Mouse (Mus musculus) B cell, adult 62 days (primary cell): Measurements from ENCODE around the gene Olfr58. TPM values are rescaled to one million over a fixed set of nuclear protein-coding genes. Genes with fewer than 3 reads are reported as not detected.

Source experiments
- total RNA-seq: library from RNA; stranded (reverse); gene quantifications from 4 replicates; pipeline ENCODE4 v1.2.4, GENCODE M21; 2023

Gene Olfr58
- not detected in 4 replicates for total RNA-seq

GRCm38 (mm10) chr9:19779983-19780382 lies at the start of gene Olfr58:
TSS of gene Olfr58 (plus strand) at chr9:19780283.

DNA sequence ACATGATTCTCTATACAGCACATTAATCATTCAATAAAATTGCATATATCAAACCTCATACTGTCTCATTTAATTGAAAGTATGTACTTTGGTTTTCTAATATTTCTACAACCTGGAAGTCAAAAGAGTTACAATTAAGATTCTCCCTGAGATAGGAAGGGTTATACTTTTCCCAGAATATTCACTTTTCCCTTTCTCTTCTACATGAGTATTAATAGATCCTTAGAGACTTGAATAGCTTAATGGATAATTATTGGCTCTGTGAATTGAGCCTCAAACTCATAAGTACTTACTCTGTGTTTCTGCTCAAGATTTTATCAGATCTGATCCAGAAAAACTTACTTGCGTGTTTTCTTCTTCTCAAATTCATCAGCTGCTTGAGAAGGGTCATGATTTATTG lies 24.5 kb downstream of the Olfr58 start, which contains the start of gene Olfr859:
Gene Olfr859, plus strand, starts transcription at position 301 of the 400 bp plus-strand sequence.

Other genes starting within 250 kb of the Olfr58 start
- not detected in 4 replicates for gene Olfr853, start 239.2 kb upstream of the Olfr58 start, total RNA-seq
- gene Olfr854, start 212.9 kb upstream of the Olfr58 start, total RNA-seq: not detected in 4 replicates
- gene Olfr855, start 197.7 kb upstream of the Olfr58 start, total RNA-seq: not detected in 4 replicates
- gene Zfp317, start 158.2 kb upstream of the Olfr58 start, total RNA-seq: 33.8 to 39.5 TPM (median 34.7 TPM) in 4 replicates
- gene Olfr857, start 70.8 kb upstream of the Olfr58 start, total RNA-seq: not detected in 4 replicates
- not detected in 4 replicates for gene Olfr859, start 24.6 kb downstream of the Olfr58 start, total RNA-seq
- gene Olfr860, start 69.5 kb downstream of the Olfr58 start, total RNA-seq: not detected in 4 replicates
- not detected in 4 replicates for gene Olfr862, start 107.7 kb downstream of the Olfr58 start, total RNA-seq
- gene Olfr77, start 136.6 kb downstream of the Olfr58 start, total RNA-seq: not detected in 4 replicates
- not detected in 4 replicates for gene Olfr866, start 247.8 kb downstream of the Olfr58 start, total RNA-seq